Mouse (Mus musculus) small intestine, adult 2 months (tissue): Measurements from ENCODE around the gene Sept9. TPM values are rescaled to one million over a fixed set of nuclear protein-coding genes. Genes with fewer than 3 reads are reported as not detected.

ENCODE experiments used
- H3K27ac ChIP-seq: fragments of 200-500 bp; 2 replicates; pipeline ENCODE4 v1.5.1; 2012; ENCODE audit warnings: low read depth, low read length, control low read depth, inconsistent platforms; ENCODE audit not compliant: insufficient read depth
- H3K27me3 ChIP-seq: fragments of 200-500 bp; 2 replicates; pipeline ENCODE4 v1.6.1; 2012; ENCODE audit warnings: mild to moderate bottlenecking, moderate library complexity, low read length, inconsistent platforms; ENCODE audit not compliant: control insufficient read depth, insufficient read depth
- H3K36me3 ChIP-seq: fragments of 200-500 bp; 2 replicates; pipeline ENCODE4 v1.6.1; 2012; ENCODE audit warnings: mild to moderate bottlenecking, low read length, control low read depth, inconsistent platforms; ENCODE audit not compliant: control insufficient read depth, insufficient read depth
- H3K4me1 ChIP-seq: fragments of 200-500 bp; 2 replicates; pipeline ENCODE4 v1.6.1; 2012; ENCODE audit warnings: low read length, inconsistent platforms, mixed read lengths; ENCODE audit not compliant: control insufficient read depth, insufficient read depth, insufficient read length
- H3K4me3 ChIP-seq: fragments of 200-500 bp; 2 replicates; pipeline ENCODE4 v1.5.1; 2012; ENCODE audit warnings: low read depth, mild to moderate bottlenecking, control low read depth, inconsistent platforms, low read length, moderate library complexity
- CTCF ChIP-seq: fragments of 200-500 bp; IDR thresholded peaks from 2 replicates; pipeline ENCODE4 v1.5.1; 2012; ENCODE audit warnings: low read depth, mild to moderate bottlenecking, control low read depth, inconsistent platforms, low read length, moderate library complexity, mixed read lengths; ENCODE audit not compliant: insufficient replicate concordance, insufficient read length; ENCODE audit errors: extremely low read depth
- POLR2A ChIP-seq: fragments of 200-500 bp; IDR thresholded peaks from 2 replicates; pipeline ENCODE4 v1.6.1; 2012; ENCODE audit warnings: low read depth, mild to moderate bottlenecking, control low read depth, inconsistent platforms, low read length, moderate library complexity
- WGBS: fragments of 180-500 bp; shearing (Covaris S2); methylation state at CpG from one replicate; pipeline ENCODE4 v1.1.7; 2018; 5-methylcytosine and 5-hydroxymethylcytosine counted together
- polyA plus RNA-seq: library from polyadenylated mRNA; depleted of rRNA; stranded (reverse); fragments of >200 nt; gene quantifications from 2 replicates; pipeline ENCODE4 v1.2.3, GENCODE M21; 2012

The Sept9 gene
- polyA plus RNA-seq, 1 experiment, result 31.0 TPM

GRCm38 (mm10) chr11:117397755-117398154, 198.3 kb downstream of the Sept9 start:
- H3K36me3 ChIP-seq, result no peaks in the 10 kb centered on the region
- no peak overlapping the region for H3K27ac ChIP-seq
- peaks cover 17% of the 10 kb centered on the region for H3K4me1 ChIP-seq
- 16% methylated on average over 4 of the region's 4 CpGs for WGBS
- no peak overlapping the region for H3K4me3 ChIP-seq
- peaks cover 25% of the 10 kb centered on the region for H3K27me3 ChIP-seq
- TF ChIP-seq POLR2A (no peak), CTCF (peak; percentile 47; the same call in 1 of the 2 replicates)

- Histone ChIP-seq H3K4me1 (peaks cover 17% of the 10 kb centered on the region), H3K4me3 (no peak overlapping the region), H3K27ac (no peak overlapping the region), H3K27me3 (peaks cover 24% of the 10 kb centered on the region), H3K36me3 (no peaks in the 10 kb centered on the region)
- WGBS, result 23% methylated on average over 7 of the region's 7 CpGs
- TF ChIP-seq CTCF (no peak), POLR2A (no peak)
Measured at GRCm38 (mm10) chr11:117398191-117398590, 198.7 kb downstream of the Sept9 start.

- TF ChIP-seq POLR2A (no peak), CTCF (peak; percentile 37; the same call in 1 of the 2 replicates)
- Histone ChIP-seq H3K4me1 (peaks cover 16% of the 10 kb centered on the region), H3K27ac (no peak overlapping the region), H3K4me3 (no peak overlapping the region), H3K36me3 (no peaks in the 10 kb centered on the region), H3K27me3 (peaks cover 14% of the 10 kb centered on the region)
- 81% methylated on average over 10 of the region's 10 CpGs for WGBS
Measured at GRCm38 (mm10) chr11:117401583-117402367, 202.3 kb downstream of the Sept9 start.

GRCm38 (mm10) chr11:117402550-117402949, 203.1 kb downstream of the Sept9 start:
- Histone ChIP-seq H3K27me3 (peaks cover 18% of the 10 kb centered on the region), H3K27ac (no peak overlapping the region), H3K4me3 (no peak overlapping the region), H3K4me1 (peaks cover 12% of the 10 kb centered on the region), H3K36me3 (no peaks in the 10 kb centered on the region)
- TF ChIP-seq POLR2A (no peak), CTCF (no peak)
- WGBS, result 52% methylated on average over 11 of the region's 11 CpGs

GRCm38 (mm10) chr11:117403073-117403472, 203.6 kb downstream of the Sept9 start:
- Histone ChIP-seq H3K4me1 (peaks cover 9% of the 10 kb centered on the region), H3K27ac (no peak overlapping the region), H3K27me3 (peaks cover 22% of the 10 kb centered on the region), H3K36me3 (no peaks in the 10 kb centered on the region), H3K4me3 (no peak overlapping the region)
- WGBS, result 74% methylated on average over 6 of the region's 6 CpGs
- TF ChIP-seq POLR2A (no peak), CTCF (no peak)

- Histone ChIP-seq H3K27me3 (peaks cover 30% of the 10 kb centered on the region), H3K4me1 (peaks cover 4% of the 10 kb centered on the region), H3K4me3 (no peak overlapping the region), H3K27ac (no peak overlapping the region), H3K36me3 (no peaks in the 10 kb centered on the region)
- 49% methylated on average over 7 of the region's 7 CpGs for WGBS
- TF ChIP-seq POLR2A, result no peak
- TF ChIP-seq CTCF, result no peak
Measured at GRCm38 (mm10) chr11:117403781-117404180, 204.3 kb downstream of the Sept9 start.

- TF ChIP-seq POLR2A (no peak), CTCF (no peak)
- Histone ChIP-seq H3K27me3 (peaks cover 43% of the 10 kb centered on the region), H3K4me1 (peaks cover 2% of the 10 kb centered on the region; the same call in 1 of the 2 replicates), H3K27ac (no peak overlapping the region), H3K36me3 (no peaks in the 10 kb centered on the region), H3K4me3 (no peak overlapping the region)
- WGBS, result 82% methylated on average over 1 of the region's 1 CpGs
Measured at GRCm38 (mm10) chr11:117406711-117407110, 207.2 kb downstream of the Sept9 start.
